Comparison of ENCODE assay signal across 8 mouse cellular contexts in the genomic region with DNA sequence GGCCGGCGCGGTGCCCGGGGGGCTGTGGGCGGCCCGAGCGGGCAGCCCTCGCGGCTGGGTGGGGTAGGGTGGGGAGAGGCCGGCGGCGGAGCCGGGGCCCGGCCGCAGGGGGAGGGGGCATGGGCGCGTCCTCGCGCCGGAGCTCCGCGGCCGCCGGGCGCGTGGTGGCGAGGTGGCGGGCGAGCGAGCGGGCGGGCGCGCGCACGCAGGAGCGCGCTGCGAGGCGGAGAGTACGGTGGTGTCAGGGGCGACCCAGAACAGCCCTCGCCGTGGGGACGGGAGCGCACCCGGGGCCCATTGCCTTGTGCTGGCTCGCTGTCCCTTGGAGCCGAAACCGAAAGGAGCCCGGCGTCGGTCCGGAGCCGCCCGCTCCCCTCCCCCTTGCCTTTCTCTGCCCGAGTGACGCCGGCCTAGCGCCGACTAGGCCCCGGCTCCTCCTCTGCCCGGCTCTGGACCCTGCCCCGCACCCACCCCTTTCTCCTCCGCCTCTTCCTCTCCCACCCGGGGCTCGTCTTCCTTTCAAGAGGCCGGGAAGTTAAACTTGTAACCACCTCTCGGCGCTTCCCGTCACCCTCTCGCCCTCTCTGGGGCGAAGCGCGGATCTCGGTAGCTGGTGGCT. TPM values are rescaled to one million over a fixed set of nuclear protein-coding genes. Genes with fewer than 3 reads are reported as not detected.
DNase-seq lines count a peak whose midpoint lies in the region; ATAC-seq and TF ChIP-seq lines count a peak whose summit lies in the region.

No protein-coding gene starts in this region.

- peak; percentile 48 for ATAC-seq in forebrain, postnatal 0 days
- peak; percentile 63 for ATAC-seq in lung, postnatal 0 days

- H3K4me1 ChIP-seq in cerebellum, adult 2 months (ENCODE audit: control insufficient read depth, insufficient read depth, low read length): no peaks in the 10 kb centered on the region
- peaks cover 5% of the 10 kb centered on the region for H3K4me1 ChIP-seq in forebrain, postnatal 0 days (ENCODE audit: insufficient read depth)
- 0 out of 2 replicates have a peak, but pooled peaks cover 2% of the 10 kb centered on the region for H3K4me1 ChIP-seq in lung, postnatal 0 days (ENCODE audit: insufficient read depth, low read depth, low read length)

- TF ChIP-seq CTCF in cerebellum, adult 2 months (IDR thresholded peaks at IDR 0.05; ENCODE audit: borderline replicate concordance, insufficient read depth, low read depth, low read length): no peak
- no peak for TF ChIP-seq CTCF in forebrain, postnatal 0 days (IDR thresholded peaks at IDR 0.05; ENCODE audit: low read depth)
- TF ChIP-seq CTCF in lung, postnatal 0 days (IDR thresholded peaks at IDR 0.05): no peak

- peak; percentile 78 for DNase-seq in MEL-GATA-1-ER (ENCODE audit: extremely low read depth, low read depth)
- DNase-seq in cerebellum, adult 2 months: peak; percentile 82 to 85
- peak; percentile 82 for DNase-seq in forebrain, postnatal 0 days
- peak; percentile 86 for DNase-seq in heart, postnatal 4 days
- peak; percentile 74 to 82 for DNase-seq in layer of hippocampus, postnatal 10 days (ENCODE audit: low spot score in 2 of 2)
- DNase-seq in lung, postnatal 0 days (ENCODE audit: low spot score): peak; percentile 96
- peak; percentile 59 for DNase-seq in ovary, postnatal 10 days (ENCODE audit: low spot score)
- DNase-seq in thymus, postnatal 0 days (ENCODE audit: low spot score): peak; percentile 87

- H3K9me3 ChIP-seq in forebrain, postnatal 0 days (ENCODE audit: low read length): no peaks in the 10 kb centered on the region
- H3K9me3 ChIP-seq in lung, postnatal 0 days (ENCODE audit: low read length): no peaks in the 10 kb centered on the region

- peak overlapping the region; percentile 83 for H3K4me2 ChIP-seq in forebrain, postnatal 0 days (ENCODE audit: low read depth)
- H3K4me2 ChIP-seq in lung, postnatal 0 days (replicated peaks; ENCODE audit: low read depth, low read length): peak overlapping the region; percentile 66

- under 1% methylated on average over 62 of the region's 76 CpGs for WGBS in cerebellum, adult 2 months
- WGBS in forebrain, postnatal 0 days: 1% methylated on average over 51 of the region's 76 CpGs
- under 1% methylated on average over 47 of the region's 76 CpGs for WGBS in lung, postnatal 0 days

- H3K4me3 ChIP-seq in cerebellum, adult 2 months (replicated peaks; ENCODE audit: insufficient read depth, low read depth, low read length): peak overlapping the region; percentile 86
- peak overlapping the region; percentile 98 for H3K4me3 ChIP-seq in forebrain, postnatal 0 days (ENCODE audit: low read depth, low read length)
- H3K4me3 ChIP-seq in lung, postnatal 0 days (ENCODE audit: low read depth, low read length): peak overlapping the region; percentile 96

- TF ChIP-seq POLR2A in cerebellum, adult 2 months (IDR thresholded peaks at IDR 0.05; ENCODE audit: borderline replicate concordance, insufficient read depth, low read length): no peak

- no peak; the same call in 1 of the 2 replicates for TF ChIP-seq EP300 in lung, postnatal 0 days (IDR thresholded peaks at IDR 0.05)

- H3K27ac ChIP-seq in cerebellum, adult 2 months (ENCODE audit: insufficient read depth, low read length): peak overlapping the region; percentile 94
- H3K27ac ChIP-seq in forebrain, postnatal 0 days (ENCODE audit: low read depth, low read length): peak overlapping the region; percentile 99
- H3K27ac ChIP-seq in lung, postnatal 0 days (ENCODE audit: low read length): peak overlapping the region; percentile 100

- H3K27me3 ChIP-seq in cerebellum, adult 2 months (ENCODE audit: control insufficient read depth, insufficient read depth, low read length): no peaks in the 10 kb centered on the region
- H3K27me3 ChIP-seq in forebrain, postnatal 0 days (ENCODE audit: insufficient read depth, low read length): no peaks in the 10 kb centered on the region
- no peaks in the 10 kb centered on the region for H3K27me3 ChIP-seq in lung, postnatal 0 days (replicated peaks; ENCODE audit: insufficient read depth, low read length)

- peak overlapping the region; percentile 89 for H3K9ac ChIP-seq in forebrain, postnatal 0 days
- H3K9ac ChIP-seq in lung, postnatal 0 days (replicated peaks; ENCODE audit: low read depth): peak overlapping the region; percentile 96

- H3K36me3 ChIP-seq in forebrain, postnatal 0 days (ENCODE audit: insufficient read depth): no peaks in the 10 kb centered on the region
- H3K36me3 ChIP-seq in lung, postnatal 0 days (ENCODE audit: insufficient read depth, low read length): 0 out of 2 replicates have a peak, but pooled peaks cover 3% of the 10 kb centered on the region

RNA-seq across cellular contexts. Expression of a gene that starts 1.1 kb away (rescaled TPM):
- 181 and 187 TPM in 2 replicates for polyA plus RNA-seq in cerebellum, adult 2 months (2012; rRNA removed)
- 483 and 607 TPM in 2 replicates for total RNA-seq in forebrain, postnatal 0 days (2014; rRNA removed)
- polyA plus RNA-seq in forebrain, postnatal 0 days (2015; fragmentation: Nextera tagmentation; extraction: Ambion mirVana): 333 and 341 TPM in 2 replicates
- total RNA-seq in heart, postnatal 4 days (2021): 100 to 1,000 TPM; 389 to 397 TPM
- total RNA-seq in layer of hippocampus, postnatal 10 days (2021): 100 to 1,000 TPM; 258 to 279 TPM
- 386 TPM in 2 replicates for polyA plus RNA-seq in lung, postnatal 0 days (2015; fragmentation: Nextera tagmentation; extraction: Ambion mirVana)
- polyA plus RNA-seq in thymus, postnatal 0 days (2015; fragmentation: Nextera tagmentation; extraction: Ambion mirVana): 616 and 646 TPM in 2 replicates

RNA-seq across cellular contexts. Expression of a gene that starts 15.3 kb away (rescaled TPM):
- polyA plus RNA-seq in cerebellum, adult 2 months (2012; rRNA removed): 48.6 and 51.3 TPM in 2 replicates
- total RNA-seq in forebrain, postnatal 0 days (2014; rRNA removed): 29.0 and 41.5 TPM in 2 replicates
- 29.7 and 41.1 TPM in 2 replicates for polyA plus RNA-seq in forebrain, postnatal 0 days (2015; fragmentation: Nextera tagmentation; extraction: Ambion mirVana)
- total RNA-seq in heart, postnatal 4 days (2021): 10 to 100 TPM; 35.6 to 38.2 TPM
- 10 to 100 TPM; 34.9 to 39.1 TPM for total RNA-seq in layer of hippocampus, postnatal 10 days (2021)
- 34.3 and 34.8 TPM in 2 replicates for polyA plus RNA-seq in lung, postnatal 0 days (2015; fragmentation: Nextera tagmentation; extraction: Ambion mirVana)
- 53.5 and 64.7 TPM in 2 replicates for polyA plus RNA-seq in thymus, postnatal 0 days (2015; fragmentation: Nextera tagmentation; extraction: Ambion mirVana)

RNA-seq across cellular contexts. Expression of a gene that starts 46.4 kb away (rescaled TPM):
- polyA plus RNA-seq in cerebellum, adult 2 months (2012; rRNA removed): 8.8 and 9.8 TPM in 2 replicates
- total RNA-seq in forebrain, postnatal 0 days (2014; rRNA removed): 5.8 and 7.2 TPM in 2 replicates
- 4.6 and 4.7 TPM in 2 replicates for polyA plus RNA-seq in forebrain, postnatal 0 days (2015; fragmentation: Nextera tagmentation; extraction: Ambion mirVana)
- total RNA-seq in heart, postnatal 4 days (2021): 10 to 100 TPM; 24.8 to 26.6 TPM
- total RNA-seq in layer of hippocampus, postnatal 10 days (2021): 1 to 10 TPM; 6.9 to 8.0 TPM
- polyA plus RNA-seq in lung, postnatal 0 days (2015; fragmentation: Nextera tagmentation; extraction: Ambion mirVana): 9.2 and 9.9 TPM in 2 replicates
- polyA plus RNA-seq in thymus, postnatal 0 days (2015; fragmentation: Nextera tagmentation; extraction: Ambion mirVana): 8.4 and 9.3 TPM in 2 replicates

Comparison
In these comparisons a context has a peak if more than half of its experiments do, and no peak if none do; other contexts are left out.
1. Peak in every context shown above with its lines: DNase-seq, ATAC-seq, H3K4me3 ChIP-seq and H3K27ac ChIP-seq.